Mouse (Mus musculus) spleen, postnatal 4 days (tissue): ENCODE data around the gene Lsm2.
A peak's percentile ranks its signal among the peaks of the same experiment; 100 is the strongest.

Experiments used
- DNase-seq, 2 experiments: peaks; one replicate each; pipeline ENCODE4 v3.0.0; 2022; ENCODE audit warnings: low spot score in 2 of 2

Lsm2 gene

DNA sequence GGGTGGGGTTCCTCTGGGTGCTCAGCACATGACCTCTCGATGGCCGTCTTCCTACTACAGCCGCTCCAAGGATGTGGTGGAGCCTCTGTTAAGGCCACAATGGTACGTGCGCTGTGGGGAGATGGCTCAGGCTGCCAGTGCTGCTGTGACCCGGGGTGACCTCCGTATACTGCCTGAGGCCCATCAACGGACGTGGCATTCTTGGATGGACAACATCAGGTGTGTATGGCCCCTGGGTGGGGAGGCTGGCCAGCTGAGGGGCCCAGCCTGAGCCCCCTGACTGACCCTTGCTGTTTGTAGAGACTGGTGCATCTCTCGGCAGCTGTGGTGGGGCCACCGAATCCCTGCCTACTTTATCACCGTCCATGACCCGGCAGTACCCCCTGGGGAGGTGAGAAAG, 30.8 kb downstream of the Lsm2 start:
- DNase-seq = no peak

DNA sequence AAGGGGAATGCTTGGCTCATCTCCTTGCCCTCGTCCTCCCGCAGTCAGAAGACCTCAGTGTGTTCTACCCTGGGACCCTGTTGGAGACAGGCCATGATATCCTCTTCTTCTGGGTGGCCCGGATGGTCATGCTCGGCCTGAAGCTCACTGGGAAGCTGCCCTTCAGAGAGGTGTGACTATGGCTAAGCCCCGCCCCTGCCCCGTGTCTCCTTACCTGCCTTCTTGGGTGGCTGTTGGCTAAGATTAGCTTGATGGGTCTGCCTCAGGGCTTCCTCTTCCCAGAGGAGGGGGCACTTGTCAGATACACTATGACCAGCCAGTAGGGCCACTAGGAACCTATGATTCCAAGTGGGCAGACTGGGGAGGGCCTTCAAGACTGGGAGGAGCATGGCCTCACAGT, 31.6 kb downstream of the Lsm2 start:
- DNase-seq = peak in 1 of 2 experiments; percentile 11

DNA sequence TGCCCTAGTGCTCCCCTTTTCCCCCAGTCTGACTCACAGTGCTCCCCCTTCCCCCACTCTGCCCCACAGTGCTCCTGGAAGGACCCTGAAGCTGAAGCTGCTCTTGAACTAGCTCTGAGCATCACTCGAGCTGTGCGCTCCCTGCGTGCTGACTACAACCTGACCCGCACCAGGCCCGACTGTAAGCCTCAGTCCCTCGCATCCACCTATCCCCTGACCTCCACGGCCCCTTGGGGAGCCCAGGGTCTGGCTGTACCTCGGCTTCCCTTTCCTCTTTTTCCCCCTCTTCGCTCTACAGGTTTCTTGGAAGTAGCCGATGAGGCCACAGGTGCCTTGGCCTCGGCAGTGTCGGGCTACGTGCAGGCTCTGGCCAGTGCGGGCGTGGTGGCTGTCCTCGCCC, 33.6 kb downstream of the Lsm2 start:
- peak in 1 of 2 experiments; percentile 65 for DNase-seq

DNA sequence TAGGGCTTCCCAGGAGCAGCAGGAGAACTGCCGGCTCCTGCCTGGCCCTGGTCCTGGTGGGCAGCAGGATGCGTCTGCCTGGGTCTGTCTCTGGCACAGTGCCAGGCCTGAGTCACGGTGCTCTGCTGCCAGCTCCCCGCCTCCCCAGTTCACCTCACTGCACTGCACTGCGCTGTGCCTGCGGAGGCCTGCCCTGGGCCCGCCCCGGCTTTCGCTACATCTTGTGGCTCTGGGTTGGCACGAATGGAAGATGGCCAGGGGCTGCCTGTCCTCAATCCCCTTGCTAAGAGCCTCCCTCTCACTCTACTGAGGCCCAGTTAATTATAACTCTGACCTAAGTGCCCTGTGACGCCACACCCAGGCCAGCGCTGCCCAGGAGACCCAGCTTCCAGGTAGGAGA, 34.7 kb downstream of the Lsm2 start, which contains the start of gene Vwa7:
Gene Vwa7, plus strand, starts transcription at position 204 of the 400 bp plus-strand sequence.
- DNase-seq = peak; percentile 38 to 69

DNA sequence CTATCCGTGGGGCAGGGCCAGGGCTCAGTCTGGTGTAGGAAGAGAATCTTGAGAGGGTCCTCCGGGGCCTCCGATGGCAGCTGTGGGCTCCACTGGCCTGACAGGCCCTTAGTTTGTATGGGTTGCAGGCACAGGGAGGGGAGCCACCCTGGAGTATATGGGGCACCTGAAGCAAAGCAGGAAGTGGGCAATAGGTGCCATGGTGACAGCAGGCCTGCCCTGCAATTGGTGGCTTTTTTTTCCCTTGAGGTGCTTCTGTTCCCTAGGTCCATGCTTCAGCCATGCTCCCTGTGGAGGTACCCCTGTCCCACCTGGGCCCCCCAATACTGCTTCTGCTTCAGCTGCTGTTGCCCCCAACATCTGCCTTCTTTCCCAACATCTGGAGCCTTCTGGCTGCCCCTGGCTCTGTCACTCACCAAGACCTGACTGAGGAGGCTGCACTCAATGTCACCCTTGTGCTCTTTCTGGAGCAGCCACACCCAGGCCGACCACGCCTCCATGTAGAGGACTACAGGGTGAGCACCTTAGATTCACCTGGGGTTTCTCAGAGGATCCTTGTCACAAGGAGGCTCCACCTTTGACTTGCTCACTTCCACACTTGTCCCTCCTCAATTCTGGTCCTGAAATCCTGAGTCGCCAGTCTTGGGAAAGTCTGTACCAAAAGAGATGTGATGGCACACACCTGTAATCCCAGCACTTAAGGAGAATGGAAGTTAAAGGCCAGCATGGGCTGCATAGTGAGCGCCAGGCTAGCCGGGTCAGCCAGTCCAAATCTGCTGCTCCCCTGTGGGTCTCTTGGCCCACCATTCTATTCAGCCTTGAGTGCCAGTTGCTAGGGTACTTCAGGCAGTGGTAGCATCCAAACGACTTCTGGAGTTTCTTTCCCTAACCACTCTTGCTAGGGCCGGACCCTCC, 35.4 kb downstream of the Lsm2 start:
- DNase-seq = peak; percentile 14 to 62

DNA sequence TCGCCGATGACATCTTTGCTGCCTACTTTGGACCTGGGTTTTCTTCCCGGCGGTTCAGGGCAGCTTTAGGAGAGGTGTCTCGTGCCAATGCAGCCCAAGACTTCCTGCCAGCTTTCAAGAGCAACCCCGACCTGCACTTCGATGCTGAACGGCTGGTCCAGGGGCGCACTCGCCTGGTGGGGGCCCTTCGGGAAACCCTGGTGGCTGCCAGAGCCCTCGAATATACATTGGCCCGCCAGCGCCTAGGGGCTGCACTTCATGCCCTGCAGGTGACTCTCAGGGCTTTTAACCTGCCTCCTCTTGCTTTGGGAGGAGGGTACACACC, 36.0 kb downstream of the Lsm2 start:
- DNase-seq = peak in 1 of 2 experiments; percentile 61

DNA sequence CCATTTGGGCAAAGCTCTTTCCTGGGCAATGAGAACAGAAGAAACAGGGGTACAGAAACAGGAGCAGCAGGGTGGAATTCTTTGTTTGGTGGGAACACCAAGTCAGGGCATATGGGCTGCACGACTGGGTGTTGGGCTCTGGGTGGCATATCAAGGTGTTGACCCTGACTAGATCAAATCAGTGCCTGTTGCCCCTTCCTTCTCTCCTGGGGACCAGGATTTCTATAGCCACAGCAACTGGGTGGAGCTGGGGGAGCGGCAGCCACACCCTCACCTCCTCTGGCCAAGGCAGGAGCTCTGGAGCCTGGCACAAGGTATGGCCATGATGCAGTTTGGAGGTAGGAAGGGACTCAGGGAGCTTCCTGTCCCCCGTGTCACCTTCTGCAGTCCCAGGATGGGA, 36.5 kb downstream of the Lsm2 start:
- peak in 1 of 2 experiments; percentile 57 for DNase-seq

DNA sequence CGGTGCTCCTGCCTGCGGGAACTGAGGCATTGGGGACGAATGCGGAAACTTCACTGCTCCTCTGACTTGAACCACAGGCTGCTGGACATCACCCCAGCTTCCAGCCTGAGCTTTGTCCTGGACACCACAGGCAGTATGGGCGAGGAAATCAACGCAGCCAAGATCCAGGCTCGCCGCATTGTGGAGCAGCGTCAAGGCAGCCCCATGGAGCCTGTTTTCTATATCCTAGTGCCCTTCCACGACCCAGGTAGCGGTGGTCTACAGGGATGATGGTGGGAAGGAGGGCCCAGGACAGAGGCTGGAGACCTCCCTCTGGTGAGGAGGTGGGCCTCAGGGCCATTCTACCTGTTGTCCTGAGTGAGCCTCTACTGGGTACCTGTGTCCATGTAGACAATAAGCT, 38.2 kb downstream of the Lsm2 start:
- no peak for DNase-seq

DNA sequence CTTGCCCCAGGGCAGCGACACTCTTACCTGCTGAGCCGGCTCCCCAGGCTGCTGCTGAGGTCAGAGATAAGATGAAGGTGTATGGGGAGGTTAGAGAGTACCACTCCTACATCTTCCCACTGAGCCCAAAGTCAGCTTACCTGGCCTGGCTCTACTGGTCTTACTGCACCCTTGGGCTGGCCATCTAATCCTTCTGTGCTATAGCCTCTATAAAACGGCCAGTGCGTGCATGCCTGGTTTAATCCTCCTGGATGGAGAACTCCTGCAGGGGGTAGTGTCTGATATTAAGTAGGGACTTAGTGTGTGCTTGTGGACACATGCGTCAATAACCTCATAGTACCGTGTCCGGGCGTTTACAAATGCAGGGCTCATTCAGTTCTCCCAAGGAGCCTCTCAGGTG, 38.9 kb downstream of the Lsm2 start:
- DNase-seq = no peak

DNA sequence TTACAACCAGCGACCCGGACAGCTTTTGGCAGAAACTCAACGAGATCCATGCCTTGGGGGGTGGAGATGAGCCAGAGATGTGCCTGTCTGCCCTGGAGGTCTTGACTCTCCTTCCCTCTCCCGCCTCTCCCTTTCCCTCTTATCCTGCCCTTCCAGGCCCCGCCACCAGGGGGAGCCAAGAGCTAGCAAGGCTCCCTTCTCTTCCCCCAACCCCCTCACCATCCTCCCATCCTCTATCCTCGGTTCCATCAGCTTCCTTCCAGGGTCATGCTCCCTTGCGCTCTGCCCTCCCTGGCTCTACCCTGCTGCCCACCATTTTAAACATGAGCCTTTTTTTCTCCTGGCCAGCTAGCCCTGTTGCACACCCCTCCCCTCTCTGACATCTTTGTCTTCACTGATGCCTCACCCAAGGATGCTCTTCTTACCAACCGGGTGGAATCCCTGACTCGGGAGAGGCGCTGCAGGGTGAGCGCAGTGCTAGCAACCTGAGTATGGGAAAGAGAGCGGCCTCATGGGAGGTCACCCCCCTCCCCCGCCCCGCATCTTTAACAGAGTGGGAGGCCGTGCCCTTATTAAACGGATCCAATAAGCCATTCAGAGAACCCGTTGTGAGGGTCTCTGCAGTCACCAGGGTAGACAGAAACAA, 39.6 kb downstream of the Lsm2 start:
- peak; percentile 89 to 98 for DNase-seq

DNA sequence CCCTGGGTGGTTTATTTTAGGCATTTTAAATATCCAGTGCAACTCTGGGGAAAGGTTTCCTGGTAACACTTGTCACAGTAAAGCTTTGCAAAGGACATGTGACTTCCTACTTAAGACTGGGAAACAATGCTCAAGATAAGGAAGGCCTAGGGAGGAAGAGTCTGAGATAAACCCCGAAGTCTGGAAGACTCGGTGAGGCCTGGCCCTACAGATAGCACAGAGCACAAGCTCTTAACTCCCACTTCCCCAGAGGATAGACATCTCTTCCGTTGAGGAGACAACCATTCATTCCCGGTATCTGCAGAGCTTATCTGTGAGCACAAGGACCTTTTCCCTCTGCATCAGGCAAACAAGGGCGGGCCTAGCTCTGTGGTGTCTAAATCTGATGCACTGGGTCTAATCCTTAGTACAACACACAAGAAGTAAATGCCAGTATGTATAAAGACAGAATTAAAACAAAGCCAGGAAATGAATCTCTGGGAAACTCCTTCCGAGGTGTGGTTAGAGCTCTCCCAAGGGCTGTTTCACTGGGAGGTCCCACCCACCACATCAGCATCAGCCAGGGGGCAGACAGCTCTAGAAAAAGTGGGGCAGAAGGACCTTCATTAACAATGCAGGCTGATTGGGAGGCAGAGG, 40.3 kb downstream of the Lsm2 start:
- DNase-seq = no peak

DNA sequence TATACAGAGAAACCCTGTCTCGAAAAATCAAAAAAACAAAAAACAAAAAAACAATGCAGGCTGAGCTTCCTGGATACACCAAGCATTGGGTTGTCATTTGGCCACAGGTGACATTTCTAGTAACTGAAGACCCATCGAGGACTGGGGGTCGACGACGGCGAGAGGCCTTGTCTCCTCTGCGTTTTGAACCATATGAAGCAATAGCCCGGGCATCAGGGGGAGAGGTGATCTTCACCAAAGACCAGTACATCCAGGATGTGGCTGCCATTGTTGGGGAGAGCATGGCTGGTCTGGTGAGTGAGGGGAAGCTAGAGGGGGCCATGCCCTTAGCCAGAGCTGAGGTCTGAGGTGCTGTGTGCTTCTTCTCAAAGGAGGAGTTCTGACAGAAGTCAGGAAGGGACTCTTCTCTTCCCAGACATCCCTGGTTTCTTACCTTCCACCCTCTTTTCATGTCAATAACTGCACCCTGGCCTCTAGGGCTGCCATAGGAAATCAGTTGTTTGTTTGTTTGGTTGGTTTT, 40.9 kb downstream of the Lsm2 start:
- DNase-seq = peak in 1 of 2 experiments; percentile 64

DNA sequence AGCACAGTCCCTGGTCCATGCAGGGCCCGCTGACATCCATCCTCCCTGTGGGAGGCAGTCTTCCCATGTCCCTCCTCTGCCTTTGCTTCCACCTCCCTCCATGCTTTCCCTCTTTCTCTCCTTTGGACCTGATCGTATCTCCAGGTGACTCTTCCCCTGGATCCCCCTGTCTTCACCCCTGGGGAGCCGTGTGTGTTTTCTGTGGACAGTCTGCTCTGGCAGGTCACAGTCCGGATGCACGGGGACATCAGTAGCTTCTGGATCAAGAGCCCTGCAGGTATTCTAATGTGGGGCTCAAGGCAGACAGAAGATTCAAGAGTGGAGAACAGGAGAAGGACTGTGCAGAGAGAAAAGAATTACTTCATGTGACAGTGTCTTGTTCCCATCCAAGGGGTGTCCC, 41.6 kb downstream of the Lsm2 start:
- peak in 1 of 2 experiments; percentile 60 for DNase-seq

DNA sequence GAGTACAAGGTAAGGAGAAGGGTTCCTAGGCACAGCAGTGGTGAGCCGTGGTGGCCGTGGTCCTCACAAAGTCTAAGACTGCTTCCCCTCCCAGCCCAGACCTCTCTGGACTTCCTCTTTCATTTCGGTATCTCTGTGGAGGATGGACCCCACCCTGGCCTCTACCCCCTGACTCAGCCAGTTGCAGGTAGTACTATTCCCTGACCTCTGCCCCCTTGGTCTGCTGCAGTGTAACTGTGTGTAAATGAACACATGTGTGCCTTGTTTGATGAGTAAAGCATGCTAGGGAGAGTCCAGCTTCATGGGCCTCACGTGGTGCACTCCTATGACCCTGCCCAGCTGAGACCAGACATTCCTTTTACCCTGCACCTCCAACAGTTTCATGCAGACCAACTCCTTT, 42.1 kb downstream of the Lsm2 start:
- DNase-seq = peak in 1 of 2 experiments; percentile 27

DNA sequence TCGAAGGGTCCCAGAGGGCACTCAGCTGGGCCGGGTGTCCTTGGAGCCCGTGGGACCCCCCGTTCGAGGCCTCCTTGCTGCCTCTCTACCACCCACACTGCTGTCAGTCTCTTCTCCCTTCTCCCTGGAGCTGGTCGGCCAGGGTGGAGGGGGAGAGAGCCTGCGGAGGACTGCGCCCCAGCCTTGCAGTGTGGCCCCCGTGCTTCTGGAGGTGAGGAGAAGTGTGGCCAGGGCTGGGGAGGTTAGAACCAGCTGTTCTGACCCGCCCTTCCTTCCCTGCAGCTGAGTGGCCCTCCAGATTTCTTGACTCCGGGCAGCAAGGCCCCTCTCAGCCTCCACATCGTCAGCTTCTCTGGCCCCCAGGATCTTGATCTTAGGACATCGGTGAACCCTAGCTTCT, 42.6 kb downstream of the Lsm2 start:
- peak; percentile 20 to 67 for DNase-seq

DNA sequence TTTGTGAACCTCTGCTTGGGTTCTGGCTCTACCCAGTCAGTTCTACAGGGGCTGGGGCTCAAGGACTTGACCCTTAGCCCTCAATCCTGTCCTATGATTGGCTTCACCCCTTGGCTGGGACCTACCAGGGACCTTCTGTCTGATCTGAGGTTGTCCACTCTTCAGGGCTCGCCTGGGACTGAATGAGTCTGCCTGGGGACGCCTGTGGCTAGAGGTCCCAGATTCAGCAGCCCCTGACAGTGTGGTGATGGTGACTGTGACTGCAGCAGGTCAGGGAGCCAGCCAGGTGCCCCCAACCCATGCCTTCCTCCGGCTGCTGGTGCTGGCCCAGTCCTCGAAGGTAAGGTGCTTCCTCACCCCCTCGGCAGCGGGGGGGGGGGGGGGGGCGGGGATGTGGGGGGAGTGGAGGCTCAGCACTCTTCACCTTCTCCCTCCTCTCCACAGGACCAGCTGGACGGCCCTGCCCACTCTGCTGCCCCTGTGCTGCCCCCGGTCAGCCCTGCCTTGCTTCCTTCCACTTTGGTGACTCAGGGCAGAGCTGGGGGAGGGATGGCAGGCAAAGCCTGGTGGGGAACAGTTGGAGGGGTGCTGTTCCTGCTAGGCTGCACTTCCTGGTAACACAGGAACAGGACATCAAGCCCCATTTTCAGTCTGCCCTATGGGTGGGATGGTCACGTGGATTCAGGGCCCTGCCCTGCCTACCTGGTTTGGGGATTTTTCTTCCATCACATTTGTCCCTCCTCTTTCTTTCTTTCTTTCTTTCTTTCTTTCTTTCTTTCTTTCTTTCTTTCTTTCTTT, 43.2 kb downstream of the Lsm2 start:
- DNase-seq = peak; percentile 15 to 65

DNA sequence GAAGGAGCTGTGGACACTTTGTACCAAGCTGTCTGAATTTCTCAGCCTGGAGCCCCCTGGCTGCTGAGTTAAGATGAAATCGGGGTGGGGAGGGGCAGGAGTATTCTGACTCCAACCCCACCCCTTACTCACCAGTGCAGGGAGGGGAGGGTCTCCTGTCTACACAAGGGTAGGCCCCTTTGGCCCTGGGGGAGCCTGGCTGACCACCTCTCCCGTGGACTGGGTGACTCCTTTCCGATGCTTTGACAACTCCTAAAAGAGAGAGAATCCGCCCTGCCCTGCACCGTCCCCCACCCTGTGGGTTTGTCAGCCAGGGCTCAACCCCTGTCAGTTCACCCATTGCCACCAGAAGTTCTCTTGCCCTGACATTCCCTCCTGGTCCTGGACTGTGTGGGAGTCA, 44.5 kb downstream of the Lsm2 start:
- peak in 1 of 2 experiments; percentile 61 for DNase-seq

DNA sequence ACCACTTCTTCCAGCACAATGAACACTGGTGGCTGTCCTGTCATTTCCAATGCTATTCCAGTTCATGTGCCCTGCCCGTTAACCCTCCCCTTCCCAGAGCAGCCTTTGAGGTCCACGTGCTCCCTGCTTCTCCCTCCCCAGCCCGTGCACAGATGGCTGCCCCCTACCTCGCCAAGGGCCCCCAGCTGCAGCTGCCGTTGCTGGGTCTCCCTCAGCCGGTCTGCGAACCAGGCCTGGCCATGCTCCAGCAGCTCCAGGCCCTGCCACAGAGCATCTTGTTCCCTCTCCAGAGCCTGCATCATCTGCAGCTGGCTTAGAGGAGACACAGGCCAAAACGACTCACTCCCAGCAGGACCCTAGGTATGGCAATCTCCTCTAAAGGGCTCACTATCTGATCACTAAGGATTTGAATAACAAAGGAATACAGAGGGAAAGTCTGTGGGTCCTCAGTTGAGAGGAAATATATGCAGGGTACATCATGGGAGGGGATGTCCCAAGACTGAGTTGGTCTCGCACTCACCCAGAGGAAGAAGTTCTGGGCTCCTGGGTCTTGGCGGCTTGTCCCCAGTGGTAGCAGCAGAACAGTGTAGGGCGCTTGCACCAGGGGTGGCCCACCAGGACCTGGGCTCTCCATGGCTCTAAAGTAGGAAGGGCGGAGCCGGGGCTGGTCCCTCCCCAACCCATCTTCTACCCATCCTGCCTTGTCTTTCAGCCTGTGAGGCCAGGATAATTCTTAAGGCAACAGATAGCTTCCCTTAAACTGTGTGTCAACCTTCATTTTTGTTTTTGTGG, 45.8 kb downstream of the Lsm2 start, which contains the start of gene Sapcd1:
Gene Sapcd1, minus strand, starts transcription at position 740 of the 792 bp plus-strand sequence.
- DNase-seq = peak; percentile 43 to 73

DNA sequence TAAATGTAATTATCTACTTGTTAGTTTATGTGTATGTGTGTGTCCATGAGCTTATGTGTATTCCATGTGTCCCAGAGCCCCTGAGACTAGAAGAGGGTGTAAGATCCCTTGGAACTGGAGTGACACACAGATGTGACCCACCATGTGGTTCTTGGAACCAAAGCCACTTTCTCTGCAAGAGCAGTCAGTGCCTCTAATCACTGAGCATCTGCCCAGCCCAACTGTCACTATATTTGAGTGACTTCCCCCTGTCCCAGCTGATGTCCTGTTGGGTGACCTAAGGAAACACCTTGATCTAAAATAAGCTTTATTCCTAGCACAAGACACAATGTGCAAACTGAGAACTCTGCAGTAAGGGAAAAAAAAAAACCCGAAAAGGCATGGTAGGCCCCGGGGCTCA, 46.7 kb downstream of the Lsm2 start:
- DNase-seq = no peak

DNA sequence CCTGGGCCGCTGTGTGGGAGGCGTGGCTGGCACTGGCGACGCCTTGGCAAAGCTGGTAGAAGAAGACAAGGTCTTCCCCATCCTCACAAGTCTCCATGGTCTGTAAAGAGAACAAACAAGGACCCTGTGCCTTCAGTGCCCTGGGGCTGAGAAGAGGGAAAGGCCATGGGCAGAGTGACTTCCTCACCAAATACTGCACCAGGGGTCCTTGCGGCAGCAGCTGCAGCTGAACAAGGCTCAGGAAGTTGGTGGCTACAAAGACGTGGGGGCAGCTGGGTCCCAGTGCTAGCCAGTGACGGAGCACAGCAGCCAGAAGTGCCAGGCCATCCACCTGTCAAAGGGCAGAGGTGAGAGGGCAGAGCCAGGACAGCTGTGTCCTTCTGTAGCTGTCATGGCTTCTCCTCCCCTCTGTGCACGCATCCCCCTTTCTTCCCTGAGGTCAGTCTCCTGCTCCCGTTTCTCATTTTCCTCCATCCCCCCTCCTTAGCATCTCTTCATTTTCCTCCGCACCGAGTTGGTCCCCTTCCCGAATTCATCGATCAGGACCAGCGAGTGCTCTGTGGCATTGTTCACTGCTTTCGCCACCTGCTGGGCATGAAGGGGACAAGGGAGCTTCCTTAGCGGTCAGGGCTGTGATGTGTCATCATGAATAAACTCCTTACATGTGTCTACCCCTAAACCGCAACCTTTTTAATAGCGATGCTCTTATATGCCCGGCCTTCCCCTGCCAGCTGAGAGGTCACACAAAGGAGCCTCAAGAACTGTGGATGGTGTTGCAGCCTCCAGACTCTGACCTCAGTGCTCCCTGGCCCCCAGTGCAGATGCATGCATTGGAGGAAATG, 48.2 kb downstream of the Lsm2 start:
- peak in 1 of 2 experiments; percentile 73 for DNase-seq
